Mouse (Mus musculus) forebrain, embryonic 16.5 days (tissue): Measurements from ENCODE around the gene Bri3. TPM values are rescaled to one million over a fixed set of nuclear protein-coding genes. Genes with fewer than 3 reads are reported as not detected.

Source experiments
- ATAC-seq: fragments of 200-750 bp; cut with Nextera tagmentation; 2 replicates; pipeline ENCODE4 v1.8.0; 2017; ENCODE audit warnings: mild to moderate bottlenecking, moderate library complexity
- H3K27ac ChIP-seq: fragments of 300-500 bp; sonication (generic); 2 replicates; pipeline ENCODE4 v1.5.1; 2014; ENCODE audit warnings: low read length, control low read depth
- H3K27me3 ChIP-seq: fragments of 300-500 bp; sonication (generic); replicated peaks from 2 replicates; pipeline ENCODE4 v1.6.1; 2014; ENCODE audit warnings: low read length; ENCODE audit not compliant: control insufficient read depth, insufficient read depth
- H3K36me3 ChIP-seq: fragments of 300-500 bp; sonication (generic); 2 replicates; pipeline ENCODE4 v1.6.1; 2014; ENCODE audit not compliant: control insufficient read depth, insufficient read depth
- H3K4me1 ChIP-seq: fragments of 300-500 bp; sonication (generic); replicated peaks from 2 replicates; pipeline ENCODE4 v1.6.1; 2014; ENCODE audit warnings: low read length; ENCODE audit not compliant: control insufficient read depth, insufficient read depth
- H3K4me2 ChIP-seq: fragments of 300-500 bp; sonication (generic); 2 replicates; pipeline ENCODE4 v1.6.1; 2014; ENCODE audit warnings: mild to moderate bottlenecking, low read length, control low read depth
- H3K4me3 ChIP-seq: fragments of 300-500 bp; sonication (generic); replicated peaks from 2 replicates; pipeline ENCODE4 v1.5.1; 2014; ENCODE audit warnings: mild to moderate bottlenecking, low read length, control low read depth
- H3K9ac ChIP-seq: fragments of 300-500 bp; sonication (generic); replicated peaks from 2 replicates; pipeline ENCODE4 v1.6.1; 2014; ENCODE audit warnings: low read depth, low read length, control low read depth
- H3K9me3 ChIP-seq: fragments of 300-500 bp; sonication (generic); 2 replicates; pipeline ENCODE4 v1.6.1; 2016; ENCODE audit warnings: low read length; ENCODE audit not compliant: control insufficient read depth
- whole genome bisulfite sequencing: fragments of 180-500 bp; shearing (Covaris S2); extraction: QIAGEN DNeasy Blood & Tissue Kit; methylation state at CpG from one replicate; pipeline ENCODE4 v1.1.7; 2014; 5-methylcytosine and 5-hydroxymethylcytosine counted together
- polyA plus RNA-seq: library from polyadenylated mRNA; unstranded; fragments of >200 nt; fragmentation: Nextera tagmentation; extraction: Ambion mirVana; gene quantifications from 2 replicates; pipeline ENCODE4 v1.2.1, GENCODE M21; 2015

Bri3 gene
- polyA plus RNA-seq, 1 experiment from 2014 or later: 98.0 TPM

DNA sequence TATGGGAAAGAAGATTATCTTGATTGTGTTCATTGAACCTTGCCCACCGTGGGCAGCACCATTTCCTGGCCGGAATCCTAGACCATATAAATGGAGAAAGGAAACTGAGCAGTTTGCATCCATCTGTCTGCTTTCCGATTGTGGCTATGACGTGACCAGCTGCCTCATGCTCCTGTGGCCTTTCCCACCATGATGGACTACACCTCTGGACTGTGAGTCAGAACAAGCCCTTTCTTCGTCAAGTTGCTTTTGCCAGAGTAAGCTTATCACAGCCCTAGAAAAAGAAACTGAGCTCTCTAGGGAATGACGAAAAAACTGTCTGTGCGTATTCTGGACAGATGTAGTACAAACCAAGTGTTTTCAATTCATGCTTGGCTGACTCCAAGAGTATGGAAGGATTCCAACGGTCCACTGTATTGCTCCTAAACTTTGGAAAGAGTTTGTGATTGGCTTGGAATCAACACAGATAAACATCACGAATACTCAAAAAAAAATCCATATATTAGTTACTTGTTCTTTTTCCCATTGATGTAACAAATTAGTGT, 124.5 kb downstream of the Bri3 start:
- Histone ChIP-seq H3K4me1 (no peaks in the 10 kb centered on the region), H3K4me2 (no peak overlapping the region), H3K36me3 (no peaks in the 10 kb centered on the region), H3K9ac (no peak overlapping the region), H3K9me3 (no peaks in the 10 kb centered on the region), H3K27ac (no peak overlapping the region), H3K27me3 (no peaks in the 10 kb centered on the region), H3K4me3 (no peak overlapping the region)
- 87% methylated on average over 9 of the region's 9 CpGs for WGBS
- ATAC-seq: no peak

DNA sequence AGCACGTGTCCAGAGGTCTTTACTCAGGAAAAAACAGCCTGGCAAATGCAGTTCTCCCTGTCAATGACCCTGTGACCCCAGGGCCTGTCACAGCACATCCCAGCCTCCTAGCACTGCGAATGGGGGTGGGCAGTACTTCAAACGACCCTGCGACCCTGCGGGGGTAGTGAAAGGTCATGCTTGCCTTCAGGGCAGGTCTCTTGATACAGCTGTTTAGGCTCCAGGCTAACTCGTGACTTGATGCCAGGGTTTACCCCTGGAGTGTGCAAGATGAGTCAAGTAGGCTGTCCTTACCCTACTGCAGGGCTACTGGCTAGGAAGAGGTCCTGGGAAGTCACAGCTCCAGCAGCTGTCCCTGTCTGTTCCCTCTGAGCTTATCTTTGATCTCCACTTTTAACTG, 126.7 kb downstream of the Bri3 start:
- Histone ChIP-seq H3K4me2 (no peak overlapping the region), H3K4me1 (no peaks in the 10 kb centered on the region), H3K36me3 (no peaks in the 10 kb centered on the region), H3K27ac (no peak overlapping the region), H3K9ac (no peak overlapping the region), H3K4me3 (no peak overlapping the region), H3K9me3 (no peaks in the 10 kb centered on the region), H3K27me3 (no peaks in the 10 kb centered on the region)
- 14% methylated on average over 6 of the region's 6 CpGs for WGBS
- ATAC-seq: no peak

DNA sequence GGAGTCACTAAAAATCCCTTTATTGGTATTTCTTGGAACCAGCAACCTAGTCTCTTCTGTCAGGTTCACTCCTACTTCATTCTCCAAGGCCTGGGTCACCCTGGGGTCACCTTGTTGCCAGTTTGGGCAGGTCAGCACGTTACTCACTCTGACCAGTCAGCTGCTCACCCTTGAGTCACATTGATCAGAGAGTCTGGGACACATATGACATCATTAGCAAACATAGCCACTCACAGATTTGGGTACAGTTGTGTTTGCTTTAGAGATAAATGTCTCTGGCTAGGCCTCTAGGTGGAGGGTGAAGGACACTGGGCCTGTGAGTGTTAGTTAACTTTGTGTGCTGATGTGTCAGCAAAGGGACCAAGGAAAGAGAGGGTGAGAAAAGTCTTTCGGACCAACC, 127.9 kb downstream of the Bri3 start:
- Histone ChIP-seq H3K27ac (no peak overlapping the region), H3K4me2 (no peak overlapping the region), H3K4me3 (no peak overlapping the region), H3K9ac (no peak overlapping the region), H3K36me3 (no peaks in the 10 kb centered on the region), H3K4me1 (no peaks in the 10 kb centered on the region), H3K9me3 (no peaks in the 10 kb centered on the region), H3K27me3 (no peaks in the 10 kb centered on the region)
- 74% methylated on average over 2 of the region's 2 CpGs for WGBS
- ATAC-seq: no peak

DNA sequence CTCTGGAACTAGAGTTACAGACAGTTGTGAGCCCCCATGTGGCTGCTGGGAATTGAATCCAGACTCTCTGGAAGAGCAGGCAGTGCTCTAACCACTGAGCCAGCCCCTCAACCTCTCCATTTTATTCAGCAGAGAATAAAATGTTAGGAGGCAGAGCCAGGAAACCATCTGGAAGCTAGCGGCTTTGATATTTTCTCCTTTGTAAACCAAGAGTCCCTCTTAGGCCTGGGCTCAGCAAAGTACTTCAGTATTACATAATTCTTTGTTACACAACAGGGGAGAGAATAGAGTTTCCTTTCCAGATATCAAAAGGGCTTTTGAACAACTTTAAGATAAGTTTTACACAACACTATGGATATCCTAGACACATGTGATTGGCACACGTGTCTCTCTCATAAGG, 128.6 kb downstream of the Bri3 start:
- H3K4me3 ChIP-seq: no peak overlapping the region
- no peaks in the 10 kb centered on the region for H3K27me3 ChIP-seq
- WGBS: 86% methylated on average over 2 of the region's 2 CpGs
- no peak overlapping the region for H3K9ac ChIP-seq
- H3K4me1 ChIP-seq: no peaks in the 10 kb centered on the region
- H3K27ac ChIP-seq: no peak overlapping the region
- no peak overlapping the region for H3K4me2 ChIP-seq
- H3K36me3 ChIP-seq: no peaks in the 10 kb centered on the region
- ATAC-seq: no peak
- H3K9me3 ChIP-seq: no peaks in the 10 kb centered on the region

DNA sequence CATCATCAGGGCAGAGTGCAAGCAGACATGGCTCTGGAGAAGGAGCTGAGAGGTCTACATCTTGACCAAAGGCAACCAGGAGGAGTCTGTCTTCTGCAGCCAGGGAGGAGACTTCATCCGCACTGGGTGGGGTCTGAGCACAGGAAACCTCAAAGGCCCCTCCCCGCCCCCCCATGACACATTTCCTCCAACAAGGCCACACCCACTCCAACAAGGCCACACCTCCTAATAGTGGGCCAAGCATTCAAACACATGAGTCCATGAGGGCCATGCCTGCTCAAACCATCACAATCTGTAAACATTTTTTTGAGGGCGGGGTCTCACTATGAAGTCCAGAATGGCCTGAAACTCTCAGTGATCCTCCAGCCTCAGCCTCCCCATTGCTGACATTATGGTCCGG, 135.2 kb downstream of the Bri3 start:
- Histone ChIP-seq H3K27me3 (no peaks in the 10 kb centered on the region), H3K4me1 (no peaks in the 10 kb centered on the region), H3K9ac (no peak overlapping the region), H3K4me3 (no peak overlapping the region), H3K27ac (no peak overlapping the region), H3K36me3 (no peaks in the 10 kb centered on the region), H3K4me2 (no peak overlapping the region), H3K9me3 (no peaks in the 10 kb centered on the region)
- WGBS: 89% methylated on average over 4 of the region's 4 CpGs
- no peak for ATAC-seq

DNA sequence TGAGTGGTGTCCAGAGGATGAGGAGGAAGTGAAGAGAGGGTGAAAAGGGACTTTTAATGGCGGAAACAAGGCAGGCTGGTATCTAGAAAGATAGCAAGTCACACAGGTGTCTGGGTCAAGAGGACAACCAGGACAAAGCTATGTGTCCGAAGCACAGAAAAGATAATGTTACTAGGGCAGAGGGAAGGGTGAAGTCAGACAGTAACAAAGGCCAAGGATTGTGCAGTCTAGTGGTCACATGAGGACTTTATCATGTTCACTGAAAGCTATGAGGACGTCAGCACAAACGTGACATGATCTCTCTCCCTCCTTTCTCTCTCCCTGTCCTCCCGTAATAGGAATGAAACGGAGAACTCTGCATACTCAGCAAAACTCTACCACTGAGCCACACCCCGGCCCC, 136.5 kb downstream of the Bri3 start:
- Histone ChIP-seq H3K27ac (no peak overlapping the region), H3K4me2 (no peak overlapping the region), H3K36me3 (no peaks in the 10 kb centered on the region), H3K27me3 (no peaks in the 10 kb centered on the region), H3K4me3 (no peak overlapping the region), H3K9ac (no peak overlapping the region), H3K4me1 (no peaks in the 10 kb centered on the region), H3K9me3 (no peaks in the 10 kb centered on the region)
- ATAC-seq: no peak
- WGBS: 91% methylated on average over 7 of the region's 7 CpGs

DNA sequence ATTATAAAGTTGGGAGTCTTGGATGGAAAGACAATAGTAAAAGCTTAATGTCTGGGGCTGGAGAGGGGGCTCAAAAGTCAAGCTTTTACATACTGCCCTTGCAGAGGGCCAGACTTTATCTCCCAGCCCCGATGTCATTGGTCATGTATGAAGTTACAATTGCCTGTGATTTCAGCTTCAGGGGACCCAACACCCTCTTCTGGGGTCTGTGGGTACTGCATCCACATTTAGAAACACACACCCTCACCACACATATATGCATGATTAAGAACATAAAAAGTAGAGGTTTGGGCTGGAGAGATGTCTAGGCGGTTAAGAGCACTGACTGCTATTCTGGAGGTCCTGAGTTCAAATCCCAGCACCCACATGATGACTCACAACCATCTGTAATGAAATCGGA, 137.5 kb downstream of the Bri3 start:
- Histone ChIP-seq H3K4me2 (no peak overlapping the region), H3K4me1 (no peaks in the 10 kb centered on the region), H3K36me3 (no peaks in the 10 kb centered on the region), H3K27ac (no peak overlapping the region), H3K27me3 (no peaks in the 10 kb centered on the region), H3K9me3 (no peaks in the 10 kb centered on the region), H3K9ac (no peak overlapping the region), H3K4me3 (no peak overlapping the region)
- WGBS: 87% methylated on average over 3 of the region's 3 CpGs
- no peak for ATAC-seq

DNA sequence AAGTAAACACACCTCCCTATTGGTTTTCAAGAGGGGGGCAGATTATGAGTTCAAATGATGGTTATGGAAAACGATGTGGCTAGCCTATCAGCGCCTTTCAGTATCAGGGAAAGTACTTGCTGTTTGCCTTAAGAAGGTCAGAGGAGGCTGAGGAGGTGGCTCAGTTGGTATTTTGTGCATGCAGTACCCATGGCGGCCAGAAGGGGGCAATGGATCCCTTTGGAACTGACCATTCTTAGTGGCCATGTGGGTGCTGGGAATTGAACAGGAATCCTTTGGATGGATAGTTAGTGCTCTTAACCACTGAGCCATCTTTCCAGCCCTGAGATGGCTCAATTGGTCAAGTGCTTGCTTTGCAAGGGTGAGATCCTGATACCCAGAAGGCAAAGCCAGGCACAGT, 139.7 kb downstream of the Bri3 start:
- Histone ChIP-seq H3K27me3 (no peaks in the 10 kb centered on the region), H3K9me3 (no peaks in the 10 kb centered on the region), H3K4me1 (no peaks in the 10 kb centered on the region), H3K9ac (no peak overlapping the region), H3K36me3 (no peaks in the 10 kb centered on the region), H3K27ac (no peak overlapping the region), H3K4me3 (no peak overlapping the region), H3K4me2 (no peak overlapping the region)
- no peak for ATAC-seq
- 64% methylated on average over 3 of the region's 3 CpGs for WGBS

DNA sequence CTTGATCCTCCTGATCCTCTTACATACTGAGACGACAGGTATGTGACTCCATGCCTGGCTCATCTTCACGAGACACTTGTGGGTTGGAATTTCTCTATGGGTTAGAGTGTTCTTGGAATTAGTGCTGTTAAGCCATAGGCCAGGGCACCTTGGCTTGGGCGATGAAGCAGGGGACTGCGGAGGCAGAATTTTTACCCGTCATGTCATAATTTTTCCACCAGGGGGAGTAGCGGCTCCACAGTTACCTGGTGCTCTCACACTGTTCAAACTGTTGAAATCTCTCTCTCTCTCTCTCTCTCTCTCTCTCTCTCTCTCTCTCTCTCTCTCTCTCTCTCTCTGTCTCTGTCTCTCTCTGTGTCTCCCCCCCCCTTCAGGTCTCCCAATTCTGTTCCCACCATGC, 143.6 kb downstream of the Bri3 start:
- no peaks in the 10 kb centered on the region for H3K27me3 ChIP-seq
- peak; percentile 58; the same call in 1 of the 2 replicates for ATAC-seq
- no peaks in the 10 kb centered on the region for H3K4me1 ChIP-seq
- 11% methylated on average over 6 of the region's 6 CpGs for WGBS
- H3K36me3 ChIP-seq: no peaks in the 10 kb centered on the region
- H3K27ac ChIP-seq: no peak overlapping the region
- H3K4me3 ChIP-seq: no peak overlapping the region
- no peaks in the 10 kb centered on the region for H3K9me3 ChIP-seq
- H3K9ac ChIP-seq: no peak overlapping the region
- no peak overlapping the region for H3K4me2 ChIP-seq

DNA sequence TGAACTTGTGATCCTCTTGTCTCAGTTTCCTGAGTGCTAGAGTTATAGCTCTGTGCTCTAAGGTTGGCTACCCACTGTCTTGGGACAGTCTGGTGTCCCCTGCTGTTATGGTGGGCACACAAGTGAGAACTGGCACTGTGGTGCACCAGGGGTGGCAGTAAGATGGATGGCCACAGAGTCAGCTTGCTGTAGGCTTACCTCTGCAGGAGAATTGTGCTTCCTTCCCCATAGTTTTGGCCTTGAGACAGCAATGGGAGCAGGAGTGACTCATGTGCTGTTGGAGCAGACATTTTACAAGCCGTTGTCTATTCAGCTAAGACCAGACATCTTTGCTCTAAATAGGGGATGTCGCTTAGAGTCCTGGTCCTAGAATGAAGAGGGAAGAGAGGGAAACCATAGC, 149.9 kb downstream of the Bri3 start:
- no peak for ATAC-seq
- no peaks in the 10 kb centered on the region for H3K36me3 ChIP-seq
- H3K9ac ChIP-seq: no peak overlapping the region
- WGBS: 83% methylated on average over 2 of the region's 2 CpGs
- no peaks in the 10 kb centered on the region; the same call in 1 of the 2 replicates for H3K9me3 ChIP-seq
- no peak overlapping the region for H3K27ac ChIP-seq
- no peak overlapping the region for H3K4me3 ChIP-seq
- no peaks in the 10 kb centered on the region for H3K27me3 ChIP-seq
- no peaks in the 10 kb centered on the region for H3K4me1 ChIP-seq
- H3K4me2 ChIP-seq: no peak overlapping the region
